Mouse (Mus musculus): ENCODE results near the gene Ncf2. TPM values are rescaled to one million over a fixed set of nuclear protein-coding genes. Genes with fewer than 3 reads are reported as not detected.

The Ncf2 gene
- polyA plus RNA-seq, 1 experiment, result 0.04 TPM

- no peak overlapping the region for H3K4me3 ChIP-seq (ENCODE audit: insufficient read depth, poor library complexity, severe bottlenecking)
- H3K27me3 ChIP-seq (ENCODE audit: control insufficient read depth, insufficient read depth, insufficient read length), result no peaks in the 10 kb centered on the region
- no peaks in the 10 kb centered on the region for H3K79me3 ChIP-seq (ENCODE audit: low read depth)
- TF ChIP-seq CTCF (IDR thresholded peaks at IDR 0.05; ENCODE audit: control insufficient read depth, insufficient read depth, insufficient read length) (no peak), MYOG (IDR thresholded peaks at IDR 0.05; ENCODE audit: control insufficient read depth, extremely low read depth, insufficient read length) (no peak), USF1 (IDR thresholded peaks at IDR 0.05; ENCODE audit: low read depth) (no peak), MAX (IDR thresholded peaks at IDR 0.05) (no peak), FOSL1 (IDR thresholded peaks at IDR 0.05; ENCODE audit: insufficient read depth, low read length, poor library complexity, severe bottlenecking) (no peak), CEBPB (IDR thresholded peaks at IDR 0.05; ENCODE audit: low read depth) (no peak), MYOD1 (IDR thresholded peaks at IDR 0.05; ENCODE audit: control insufficient read depth, insufficient read length, low read depth) (no peak)
- no peaks in the 10 kb centered on the region for H3K79me2 ChIP-seq (ENCODE audit: control insufficient read depth, insufficient read depth)
- peaks cover 3% of the 10 kb centered on the region for H3K36me3 ChIP-seq (ENCODE audit: control insufficient read depth, insufficient read depth)
- H3ac ChIP-seq (ENCODE audit: control insufficient read depth, insufficient read length, low read depth), result no peak overlapping the region
Measured at GRCm38 (mm10) chr1:152831003-152831402, 31.0 kb downstream of the Ncf2 start.

DNA sequence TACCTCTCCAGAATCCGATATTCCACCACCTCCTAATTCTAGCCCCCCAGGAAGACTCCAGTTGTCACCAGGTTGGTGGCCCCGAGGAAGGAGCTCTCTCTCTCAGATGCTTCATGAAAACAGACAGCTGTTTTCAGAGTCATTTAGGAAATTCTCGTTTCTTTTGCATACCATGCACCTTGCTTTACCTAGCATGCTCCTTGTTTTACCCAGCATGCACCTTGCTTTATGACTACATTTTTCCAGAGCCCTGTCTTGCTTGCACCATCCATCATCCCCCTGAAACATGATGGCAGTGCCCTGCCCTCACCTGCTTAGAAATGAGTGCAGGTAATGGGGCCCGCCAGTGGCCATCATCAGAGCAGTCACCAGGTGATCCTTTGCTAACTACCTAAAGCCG, 31.6 kb downstream of the Ncf2 start:
- H3K4me3 ChIP-seq (ENCODE audit: insufficient read depth, poor library complexity, severe bottlenecking), result no peak overlapping the region
- H3K27me3 ChIP-seq (ENCODE audit: control insufficient read depth, insufficient read depth, insufficient read length), result no peaks in the 10 kb centered on the region
- H3K79me3 ChIP-seq (ENCODE audit: low read depth), result no peaks in the 10 kb centered on the region
- no peaks in the 10 kb centered on the region for H3K79me2 ChIP-seq (ENCODE audit: control insufficient read depth, insufficient read depth)
- H3K36me3 ChIP-seq (ENCODE audit: control insufficient read depth, insufficient read depth), result peaks cover 7% of the 10 kb centered on the region
- H3ac ChIP-seq (ENCODE audit: control insufficient read depth, insufficient read length, low read depth), result no peak overlapping the region
- TF ChIP-seq MYOD1 (IDR thresholded peaks at IDR 0.05; ENCODE audit: control insufficient read depth, insufficient read length, low read depth) (no peak), MYOG (IDR thresholded peaks at IDR 0.05; ENCODE audit: control insufficient read depth, extremely low read depth, insufficient read length) (no peak), CTCF (IDR thresholded peaks at IDR 0.05; ENCODE audit: control insufficient read depth, insufficient read depth, insufficient read length) (no peak), MAX (IDR thresholded peaks at IDR 0.05) (no peak), FOSL1 (IDR thresholded peaks at IDR 0.05; ENCODE audit: insufficient read depth, low read length, poor library complexity, severe bottlenecking) (no peak), USF1 (IDR thresholded peaks at IDR 0.05; ENCODE audit: low read depth) (no peak), CEBPB (IDR thresholded peaks at IDR 0.05; ENCODE audit: low read depth) (no peak)

DNA sequence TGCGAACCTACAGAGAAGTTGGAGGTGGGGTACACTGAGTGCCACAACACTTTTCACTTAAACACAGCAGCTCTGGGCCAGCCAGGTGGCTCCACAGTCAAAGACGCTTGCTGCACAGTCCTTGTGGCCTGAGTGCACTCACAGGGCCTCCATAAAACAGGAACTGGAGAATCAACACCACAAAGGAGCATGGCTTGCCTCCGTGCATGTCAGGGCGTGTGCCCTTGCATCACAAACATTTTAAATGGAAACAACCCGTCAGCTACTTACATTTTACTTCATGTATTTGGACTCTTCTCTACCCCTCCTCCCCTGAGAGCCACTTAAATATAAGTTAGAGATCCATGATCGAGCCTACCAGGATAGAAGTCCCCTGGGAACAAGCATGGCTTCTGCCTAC, 32.3 kb downstream of the Ncf2 start:
- Histone ChIP-seq H3K27me3 (ENCODE audit: control insufficient read depth, insufficient read depth, insufficient read length) (no peaks in the 10 kb centered on the region), H3ac (ENCODE audit: control insufficient read depth, insufficient read length, low read depth) (no peak overlapping the region), H3K36me3 (ENCODE audit: control insufficient read depth, insufficient read depth) (peaks cover 14% of the 10 kb centered on the region), H3K4me3 (ENCODE audit: insufficient read depth, poor library complexity, severe bottlenecking) (no peak overlapping the region), H3K79me2 (ENCODE audit: control insufficient read depth, insufficient read depth) (no peaks in the 10 kb centered on the region), H3K79me3 (ENCODE audit: low read depth) (no peaks in the 10 kb centered on the region)
- no peak for TF ChIP-seq MYOG (IDR thresholded peaks at IDR 0.05; ENCODE audit: control insufficient read depth, extremely low read depth, insufficient read length)
- no peak for TF ChIP-seq CEBPB (IDR thresholded peaks at IDR 0.05; ENCODE audit: low read depth)
- no peak for TF ChIP-seq CTCF (IDR thresholded peaks at IDR 0.05; ENCODE audit: control insufficient read depth, insufficient read depth, insufficient read length)
- no peak for TF ChIP-seq MYOD1 (IDR thresholded peaks at IDR 0.05; ENCODE audit: control insufficient read depth, insufficient read length, low read depth)
- TF ChIP-seq MAX (IDR thresholded peaks at IDR 0.05), result no peak
- TF ChIP-seq FOSL1 (IDR thresholded peaks at IDR 0.05; ENCODE audit: insufficient read depth, low read length, poor library complexity, severe bottlenecking), result no peak
- no peak for TF ChIP-seq USF1 (IDR thresholded peaks at IDR 0.05; ENCODE audit: low read depth)

DNA sequence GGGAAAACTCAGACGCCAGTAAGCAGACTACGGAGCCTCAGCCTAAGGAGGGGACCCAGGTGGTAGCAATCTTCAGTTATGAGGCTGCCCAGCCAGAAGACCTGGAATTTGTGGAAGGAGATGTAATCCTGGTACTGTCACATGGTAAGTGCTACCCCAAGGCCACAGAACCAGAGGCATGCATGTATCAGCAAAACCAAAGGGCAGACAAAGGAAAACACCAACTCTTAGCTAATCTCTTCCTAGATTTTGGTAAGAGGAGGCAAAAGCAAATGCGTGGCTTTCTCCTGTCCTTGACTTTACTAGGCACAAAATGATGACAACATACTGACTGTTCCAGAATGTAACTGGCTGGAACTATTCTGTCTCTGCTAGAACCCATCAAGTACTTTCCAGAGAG, 35.1 kb downstream of the Ncf2 start:
- H3K79me3 ChIP-seq (ENCODE audit: low read depth), result no peaks in the 10 kb centered on the region
- H3ac ChIP-seq (ENCODE audit: control insufficient read depth, insufficient read length, low read depth), result no peak overlapping the region
- no peaks in the 10 kb centered on the region for H3K27me3 ChIP-seq (ENCODE audit: control insufficient read depth, insufficient read depth, insufficient read length)
- TF ChIP-seq CEBPB (IDR thresholded peaks at IDR 0.05; ENCODE audit: low read depth) (no peak), MYOG (IDR thresholded peaks at IDR 0.05; ENCODE audit: control insufficient read depth, extremely low read depth, insufficient read length) (no peak), USF1 (IDR thresholded peaks at IDR 0.05; ENCODE audit: low read depth) (no peak), MAX (IDR thresholded peaks at IDR 0.05) (no peak), MYOD1 (IDR thresholded peaks at IDR 0.05; ENCODE audit: control insufficient read depth, insufficient read length, low read depth) (no peak), FOSL1 (IDR thresholded peaks at IDR 0.05; ENCODE audit: insufficient read depth, low read length, poor library complexity, severe bottlenecking) (no peak), CTCF (IDR thresholded peaks at IDR 0.05; ENCODE audit: control insufficient read depth, insufficient read depth, insufficient read length) (no peak)
- peaks cover 37% of the 10 kb centered on the region for H3K36me3 ChIP-seq (ENCODE audit: control insufficient read depth, insufficient read depth)
- H3K79me2 ChIP-seq (ENCODE audit: control insufficient read depth, insufficient read depth), result no peaks in the 10 kb centered on the region
- no peak overlapping the region for H3K4me3 ChIP-seq (ENCODE audit: insufficient read depth, poor library complexity, severe bottlenecking)

DNA sequence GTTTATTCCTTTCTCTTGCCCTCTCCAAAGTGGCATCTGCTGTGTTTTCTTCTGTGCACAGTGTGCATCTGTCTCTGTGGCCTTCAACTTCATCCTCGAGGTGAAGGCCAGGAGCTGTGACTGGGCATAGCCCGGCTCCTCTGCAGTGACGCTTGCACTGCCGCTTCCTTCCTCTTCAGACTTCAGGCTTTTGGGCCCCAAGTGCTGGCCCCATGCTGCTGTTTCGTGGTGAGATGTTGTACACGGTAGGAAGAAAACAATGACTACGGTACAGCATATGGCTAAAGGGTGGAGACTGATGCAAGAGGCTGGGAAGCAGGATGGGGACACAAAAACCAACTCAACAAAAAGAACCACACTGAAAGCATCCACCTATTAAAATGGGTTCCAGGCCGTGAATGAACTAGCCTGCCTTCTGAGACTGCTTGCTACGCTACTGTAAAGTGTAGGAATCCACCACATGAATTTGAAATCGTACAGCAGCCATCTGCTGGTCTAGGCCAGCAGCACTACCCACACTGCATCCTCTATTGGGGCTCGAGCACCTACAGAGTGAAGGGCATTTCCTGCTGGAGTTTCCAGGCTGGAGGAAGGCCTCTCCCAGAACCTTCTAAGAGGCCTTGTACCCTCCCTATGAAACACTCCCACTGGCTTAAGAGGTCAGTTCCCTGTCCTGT, 38.2 kb downstream of the Ncf2 start:
- Histone ChIP-seq H3K36me3 (ENCODE audit: control insufficient read depth, insufficient read depth) (peaks cover 67% of the 10 kb centered on the region), H3K27me3 (ENCODE audit: control insufficient read depth, insufficient read depth, insufficient read length) (no peaks in the 10 kb centered on the region), H3K79me3 (ENCODE audit: low read depth) (no peaks in the 10 kb centered on the region), H3K79me2 (ENCODE audit: control insufficient read depth, insufficient read depth) (no peaks in the 10 kb centered on the region), H3K4me3 (ENCODE audit: insufficient read depth, poor library complexity, severe bottlenecking) (no peak overlapping the region), H3ac (ENCODE audit: control insufficient read depth, insufficient read length, low read depth) (no peak overlapping the region)
- TF ChIP-seq CTCF (IDR thresholded peaks at IDR 0.05; ENCODE audit: control insufficient read depth, insufficient read depth, insufficient read length), result no peak
- no peak for TF ChIP-seq MYOD1 (IDR thresholded peaks at IDR 0.05; ENCODE audit: control insufficient read depth, insufficient read length, low read depth)
- no peak for TF ChIP-seq MYOG (IDR thresholded peaks at IDR 0.05; ENCODE audit: control insufficient read depth, extremely low read depth, insufficient read length)
- TF ChIP-seq FOSL1 (IDR thresholded peaks at IDR 0.05; ENCODE audit: insufficient read depth, low read length, poor library complexity, severe bottlenecking), result no peak
- TF ChIP-seq MAX (IDR thresholded peaks at IDR 0.05), result no peak
- no peak for TF ChIP-seq CEBPB (IDR thresholded peaks at IDR 0.05; ENCODE audit: low read depth)
- TF ChIP-seq USF1 (IDR thresholded peaks at IDR 0.05; ENCODE audit: low read depth), result no peak

Measured in C2C12 (cell line).